Mouse (Mus musculus): ENCODE measurements around the gene Cbx5.
"Not testable (repeated sequence)": the region's sequence is repeated elsewhere in the genome, so short reads cannot be mapped to it uniquely, and the experiment has no call there.

Cbx5 gene

GRCm38 (mm10) chr15:103250195-103250740 lies 10.7 kb upstream of the Cbx5 start:
- DNase-seq (ENCODE audit: low spot score in 2 of 2): peak; percentile 55 to 73

GRCm38 (mm10) chr15:103249511-103249910 lies 9.9 kb upstream of the Cbx5 start:
- not testable (repeated sequence) for DNase-seq (ENCODE audit: low spot score in 2 of 2)

GRCm38 (mm10) chr15:103248401-103249313 lies 9.0 kb upstream of the Cbx5 start:
- DNase-seq (ENCODE audit: low spot score in 2 of 2): no peak

- no peak for DNase-seq (ENCODE audit: low spot score in 2 of 2)
Observed at GRCm38 (mm10) chr15:103247782-103248400, 8.3 kb upstream of the Cbx5 start.

- no peak for DNase-seq (ENCODE audit: low spot score in 2 of 2)
Observed at GRCm38 (mm10) chr15:103247078-103247781, 7.6 kb upstream of the Cbx5 start.

GRCm38 (mm10) chr15:103245616-103246015 lies 6.0 kb upstream of the Cbx5 start:
- DNase-seq (ENCODE audit: low spot score in 2 of 2): no peak

- DNase-seq (ENCODE audit: low spot score in 2 of 2): no peak
Observed at GRCm38 (mm10) chr15:103242885-103243284, 3.3 kb upstream of the Cbx5 start.

GRCm38 (mm10) chr15:103241071-103242018 lies 1.7 kb upstream of the Cbx5 start:
- DNase-seq (ENCODE audit: low spot score in 2 of 2): not testable (repeated sequence)

- peak; percentile 90 to 94 for DNase-seq (ENCODE audit: low spot score in 2 of 2)
Observed at GRCm38 (mm10) chr15:103240160-103241028, 778 bp upstream of the Cbx5 start, which contains the start of gene Hnrnpa1. Gene Hnrnpa1, plus strand, starts transcription at chr15:103240432.

GRCm38 (mm10) chr15:103239130-103239684 lies 409 bp downstream of the Cbx5 start:
- peak; percentile 86 to 93 for DNase-seq (ENCODE audit: low spot score in 2 of 2)

GRCm38 (mm10) chr15:103237295-103237694 lies 2.3 kb downstream of the Cbx5 start:
- DNase-seq (ENCODE audit: low spot score in 2 of 2): no peak

- no peak for DNase-seq (ENCODE audit: low spot score in 2 of 2)
Observed at GRCm38 (mm10) chr15:103233119-103233518, 6.5 kb downstream of the Cbx5 start.

- no peak for DNase-seq (ENCODE audit: low spot score in 2 of 2)
Observed at GRCm38 (mm10) chr15:103228904-103229303, 10.7 kb downstream of the Cbx5 start.

- no peak for DNase-seq (ENCODE audit: low spot score in 2 of 2)
Observed at GRCm38 (mm10) chr15:103227572-103227971, 12.0 kb downstream of the Cbx5 start.

- no peak for DNase-seq (ENCODE audit: low spot score in 2 of 2)
Observed at GRCm38 (mm10) chr15:103227022-103227421, 12.6 kb downstream of the Cbx5 start.

GRCm38 (mm10) chr15:103224161-103224560 lies 15.5 kb downstream of the Cbx5 start:
- no peak for DNase-seq (ENCODE audit: low spot score in 2 of 2)

- DNase-seq (ENCODE audit: low spot score in 2 of 2): no peak
Observed at GRCm38 (mm10) chr15:103221386-103221785, 18.2 kb downstream of the Cbx5 start.

- DNase-seq (ENCODE audit: low spot score in 2 of 2): no peak
Observed at GRCm38 (mm10) chr15:103220785-103221184, 18.8 kb downstream of the Cbx5 start.

- no peak for DNase-seq (ENCODE audit: low spot score in 2 of 2)
Observed at GRCm38 (mm10) chr15:103216052-103216451, 23.6 kb downstream of the Cbx5 start.

Measured in thymus, postnatal 10 days (tissue).